Mouse (Mus musculus): ENCODE results near the gene Olfr50.

Gene Olfr50

DNA sequence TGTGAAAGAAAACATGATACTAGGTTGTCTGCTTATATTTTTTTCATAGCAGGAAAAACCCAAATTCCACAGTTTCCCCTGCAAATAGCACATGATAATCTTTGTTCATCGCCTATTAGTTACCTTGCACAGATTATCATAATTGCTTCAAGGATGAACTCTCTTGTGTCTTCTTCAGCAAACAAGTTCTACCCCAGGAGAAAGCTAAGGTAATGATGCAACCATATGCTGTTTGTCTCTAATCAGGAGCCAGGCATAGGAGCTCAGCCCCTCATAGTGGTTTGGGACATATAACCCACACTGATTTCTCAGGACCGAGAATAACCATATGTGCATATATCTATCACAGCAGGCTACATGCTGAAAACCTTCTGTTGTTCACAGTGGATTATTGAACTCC is at the start of gene Olfr50:
TSS of gene Olfr50 (plus strand) at position 301 of the 400 bp plus-strand sequence.
- no peak for DNase-seq (ENCODE audit: low spot score)

DNA sequence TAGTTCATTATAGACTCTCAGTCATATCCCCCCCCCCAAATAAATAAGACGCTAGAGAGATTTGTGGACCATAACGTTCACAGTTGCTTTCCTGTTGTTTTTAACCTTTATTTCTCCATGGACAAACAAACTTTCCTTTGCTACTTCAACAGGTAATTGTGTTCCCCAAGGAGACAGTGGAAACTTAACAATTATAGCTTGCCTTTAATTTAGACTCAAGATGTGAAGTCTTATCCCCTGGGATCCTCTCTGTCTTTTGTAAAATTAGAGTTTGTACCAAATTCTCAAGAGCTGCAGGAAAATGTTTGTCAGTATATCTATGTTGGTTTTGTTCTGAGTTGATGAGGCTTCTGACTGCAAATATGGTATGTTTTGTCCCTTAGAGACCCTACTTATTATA is 6.4 kb upstream of the Olfr50 start, which contains the start of gene Olfr348:
TSS of gene Olfr348 (plus strand) at position 301 of the 400 bp plus-strand sequence.
- DNase-seq (ENCODE audit: low spot score), result no peak

DNA sequence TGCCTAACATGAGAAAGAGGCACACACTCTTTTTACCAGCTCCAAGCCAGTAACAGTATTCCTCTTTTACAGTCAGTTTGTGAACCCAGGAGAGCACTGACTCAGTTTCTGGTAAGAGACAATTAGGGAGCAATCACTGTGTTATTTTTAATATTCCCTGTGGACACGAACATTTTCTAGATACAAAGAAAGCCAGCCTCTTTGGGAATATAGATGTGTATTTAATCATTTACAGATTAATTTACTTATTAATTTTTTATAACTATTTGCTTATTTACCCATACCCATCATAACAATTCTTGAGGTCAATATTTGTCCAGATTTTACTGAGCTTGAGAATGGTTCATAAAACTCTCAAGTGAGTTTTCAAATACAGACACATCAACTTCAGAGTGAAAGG is 26.6 kb downstream of the Olfr50 start, which contains the start of gene Olfr3:
TSS of gene Olfr3 (minus strand) at position 101 of the 400 bp plus-strand sequence.
- no peak for DNase-seq (ENCODE audit: low spot score)

DNA sequence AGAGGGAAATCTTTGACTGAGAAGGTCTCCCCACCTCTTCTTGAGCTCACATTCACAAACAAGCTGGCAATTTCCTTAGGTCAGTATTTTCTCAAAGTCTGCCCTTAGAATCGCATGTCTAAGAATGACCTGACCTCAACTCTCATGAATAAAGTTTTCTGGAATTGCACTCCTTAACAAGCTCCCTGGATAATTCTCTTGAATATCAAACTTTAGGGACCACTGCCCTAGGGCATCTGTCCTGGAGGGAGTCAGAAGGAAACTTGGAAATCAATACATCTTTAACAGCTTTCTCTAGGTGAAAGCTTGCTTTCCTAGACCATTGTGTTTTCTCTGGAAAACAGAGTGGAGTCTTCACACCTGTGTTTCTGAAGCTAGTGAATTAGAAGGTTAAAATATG is 55.7 kb downstream of the Olfr50 start, which contains the start of gene Olfr350:
TSS of gene Olfr350 (plus strand) at position 301 of the 400 bp plus-strand sequence.
- DNase-seq (ENCODE audit: low spot score), result no peak

Measured in testis, postnatal 10 days (tissue).